Mouse (Mus musculus) heart, adult 2 months (tissue): ENCODE results near the gene Impg2. TPM values are rescaled to one million over a fixed set of nuclear protein-coding genes. Genes with fewer than 3 reads are reported as not detected.

Experiments
- DNase-seq, 2 experiments: peaks; one replicate each; pipeline ENCODE4 v3.0.0; 2021
- H3K27ac ChIP-seq: fragments of 200-600 bp; 2 replicates; pipeline ENCODE4 v1.8.1; 2022
- H3K27me3 ChIP-seq: fragments of 200-500 bp; 2 replicates; pipeline ENCODE4 v1.6.1; 2012; ENCODE audit warnings: mild to moderate bottlenecking, low read length, inconsistent platforms, mixed read lengths; ENCODE audit not compliant: control insufficient read depth, insufficient read depth
- H3K36me3 ChIP-seq: fragments of 200-500 bp; 2 replicates; pipeline ENCODE4 v1.6.1; 2012; ENCODE audit warnings: low read length, inconsistent platforms; ENCODE audit not compliant: control insufficient read depth, insufficient read depth
- H3K4me1 ChIP-seq: fragments of 200-500 bp; 2 replicates; pipeline ENCODE4 v1.6.1; 2011; ENCODE audit warnings: low read length; ENCODE audit not compliant: control insufficient read depth, insufficient read depth
- H3K4me3 ChIP-seq: fragments of 200-600 bp; 2 replicates; pipeline ENCODE4 v1.8.1; 2022
- H3K79me2 ChIP-seq: fragments of 200-500 bp; replicated peaks from 2 replicates; pipeline ENCODE4 v1.6.1; 2012; ENCODE audit warnings: mild to moderate bottlenecking, inconsistent platforms, low read length, moderate library complexity, mixed read lengths; ENCODE audit not compliant: control insufficient read depth, insufficient read depth
- H3K9ac ChIP-seq: fragments of 200-500 bp; 2 replicates; pipeline ENCODE4 v1.6.1; 2012; ENCODE audit warnings: low read depth, mild to moderate bottlenecking, control low read depth, inconsistent platforms, low read length, mixed read lengths
- CTCF ChIP-seq: fragments of 200-600 bp; IDR thresholded peaks from 2 replicates; pipeline ENCODE4 v1.8.1; 2022; ENCODE audit warnings: antibody characterized with exemption, mild to moderate bottlenecking, moderate library complexity
- EP300 ChIP-seq: fragments of 200-500 bp; IDR thresholded peaks from 2 replicates; pipeline ENCODE4 v1.6.1; 2011; ENCODE audit warnings: low read depth, low read length, control low read depth; ENCODE audit not compliant: insufficient read depth
- POLR2A ChIP-seq: fragments of 200-500 bp; IDR thresholded peaks from 2 replicates; pipeline ENCODE4 v1.6.1; 2011; ENCODE audit warnings: mild to moderate bottlenecking, low read depth, low read length, control low read depth; ENCODE audit not compliant: insufficient read depth
- whole genome bisulfite sequencing: fragments of 180-500 bp; shearing (Covaris S2); methylation state at CpG from one replicate; pipeline ENCODE4 v1.1.7; 2018; 5-methylcytosine and 5-hydroxymethylcytosine counted together
- intact Hi-C: fragments of 180-260 bp; cut with DNase I; formaldehyde crosslinking; loops from one replicate; pipeline ENCODE4 v1.15.1; 2025
- polyA plus RNA-seq: library from polyadenylated mRNA; depleted of rRNA; stranded (reverse); fragments of >200 nt; gene quantifications from 2 replicates; pipeline ENCODE4 v1.2.3, GENCODE M21; 2012
- total RNA-seq, 2 experiments: library from RNA; stranded (reverse); gene quantifications; 2 replicates each; pipeline ENCODE4 v1.2.3; 2021

The Impg2 gene
- total and polyA plus RNA-seq, 3 experiments: 0.05 to 0.11 TPM; not detected in 1

DNA sequence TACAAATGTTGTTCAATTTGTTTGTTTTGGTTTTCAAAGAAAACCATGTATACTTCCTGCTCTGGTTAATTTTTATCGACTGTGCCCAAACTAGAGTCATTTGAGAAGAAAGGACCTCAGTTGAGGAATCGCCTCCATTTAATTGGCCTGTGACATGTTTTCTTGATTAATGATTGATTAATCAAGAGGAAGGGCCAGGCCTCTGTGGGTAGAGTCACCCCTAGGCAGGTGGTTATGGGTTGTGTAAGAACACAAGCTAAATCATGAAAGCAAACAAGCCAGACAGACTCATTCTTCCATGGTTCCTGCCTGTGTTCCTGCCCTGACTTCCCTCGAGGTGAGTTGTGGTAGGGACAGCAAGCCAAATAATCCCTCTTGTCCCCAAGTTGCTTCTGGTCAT is 8.6 kb downstream of the Impg2 start:
- no peak overlapping the region for H3K27ac ChIP-seq
- no peaks in the 10 kb centered on the region for H3K27me3 ChIP-seq
- H3K36me3 ChIP-seq: no peaks in the 10 kb centered on the region
- DNase-seq: no peak
- no peak overlapping the region for H3K4me3 ChIP-seq
- H3K79me2 ChIP-seq: no peaks in the 10 kb centered on the region
- no peak overlapping the region for H3K9ac ChIP-seq
- TF ChIP-seq EP300 (no peak), CTCF (no peak), POLR2A (no peak)
- intact Hi-C loops: no loop called here
- 72% methylated on average over 3 of the region's 3 CpGs for WGBS
- H3K4me1 ChIP-seq: no peaks in the 10 kb centered on the region

GRCm38 (mm10) chr16:56227686-56228085 is 23.6 kb downstream of the Impg2 start:
- Histone ChIP-seq H3K9ac (no peak overlapping the region), H3K36me3 (no peaks in the 10 kb centered on the region), H3K4me1 (no peaks in the 10 kb centered on the region), H3K27me3 (no peaks in the 10 kb centered on the region), H3K27ac (no peak overlapping the region), H3K4me3 (no peak overlapping the region), H3K79me2 (no peaks in the 10 kb centered on the region)
- TF ChIP-seq EP300 (no peak), POLR2A (no peak), CTCF (no peak)
- no peak for DNase-seq
- intact Hi-C loops: no loop called here

DNA sequence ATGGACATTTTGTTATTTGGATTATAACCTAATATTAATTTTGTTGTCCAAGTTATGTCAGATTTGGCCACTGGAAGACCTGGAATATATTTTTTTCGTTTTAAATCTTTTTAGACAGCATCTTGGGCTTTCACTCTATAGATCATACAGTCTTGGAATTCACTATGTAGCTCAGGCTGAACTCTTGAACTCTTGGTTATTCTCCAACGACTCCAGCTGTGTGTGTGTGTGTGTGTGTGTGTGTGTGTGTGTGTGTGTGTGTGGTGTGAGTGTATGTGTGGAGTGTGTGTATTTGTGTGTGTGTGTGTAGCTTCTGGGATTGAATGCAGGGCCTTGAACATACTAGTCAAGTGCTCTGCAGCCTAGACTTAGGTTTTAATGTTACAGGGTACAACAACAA is 25.3 kb downstream of the Impg2 start:
- DNase-seq: no peak
- WGBS: 38% methylated on average over 2 of the region's 2 CpGs
- Histone ChIP-seq H3K27me3 (no peaks in the 10 kb centered on the region), H3K79me2 (no peaks in the 10 kb centered on the region), H3K4me3 (no peak overlapping the region), H3K9ac (no peak overlapping the region), H3K27ac (no peak overlapping the region), H3K4me1 (no peaks in the 10 kb centered on the region), H3K36me3 (no peaks in the 10 kb centered on the region)
- TF ChIP-seq CTCF (no peak), EP300 (no peak), POLR2A (no peak)
- intact Hi-C loops: no loop called here

GRCm38 (mm10) chr16:56231300-56231699 is 27.2 kb downstream of the Impg2 start:
- no peak for TF ChIP-seq POLR2A
- no peak for TF ChIP-seq EP300
- TF ChIP-seq CTCF: peak; percentile 63
- Histone ChIP-seq H3K27me3 (no peaks in the 10 kb centered on the region), H3K4me1 (no peaks in the 10 kb centered on the region), H3K79me2 (no peaks in the 10 kb centered on the region), H3K36me3 (no peaks in the 10 kb centered on the region), H3K4me3 (no peak overlapping the region), H3K9ac (no peak overlapping the region), H3K27ac (no peak overlapping the region)
- WGBS: 57% methylated on average over 10 of the region's 10 CpGs
- no peak for DNase-seq
- intact Hi-C loops: no loop called here

- no peak for TF ChIP-seq CTCF
- TF ChIP-seq EP300: no peak
- no peak for TF ChIP-seq POLR2A
- intact Hi-C loops: no loop called here
- no peaks in the 10 kb centered on the region for H3K27me3 ChIP-seq
- peak in 1 of 2 experiments; percentile 11 for DNase-seq
- H3K79me2 ChIP-seq: no peaks in the 10 kb centered on the region
- H3K4me3 ChIP-seq: no peak overlapping the region
- no peaks in the 10 kb centered on the region for H3K36me3 ChIP-seq
- WGBS: 65% methylated on average over 10 of the region's 10 CpGs
- no peaks in the 10 kb centered on the region for H3K4me1 ChIP-seq
- no peak overlapping the region for H3K27ac ChIP-seq
- no peak overlapping the region for H3K9ac ChIP-seq
Observed at GRCm38 (mm10) chr16:56232736-56233135, 28.6 kb downstream of the Impg2 start.

DNA sequence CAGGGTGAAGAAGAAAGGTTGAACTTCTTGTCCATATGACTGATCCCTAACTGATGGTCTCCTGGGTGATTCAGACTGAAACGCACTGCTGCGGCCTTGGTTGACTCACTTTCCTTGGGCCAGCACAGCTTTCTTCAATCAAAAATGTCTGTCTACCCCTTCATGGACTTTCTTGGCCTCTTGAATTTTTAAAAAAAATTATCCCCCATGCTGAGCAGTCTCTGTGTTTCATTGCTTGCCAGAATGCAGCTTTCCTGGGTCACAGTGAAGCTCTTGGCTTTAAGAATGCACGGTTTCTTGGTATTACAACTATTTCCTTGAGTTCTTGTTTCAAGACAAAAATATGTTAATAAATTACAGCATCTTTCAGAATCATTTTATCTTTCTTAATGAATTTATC is 41.9 kb downstream of the Impg2 start:
- no peaks in the 10 kb centered on the region for H3K27me3 ChIP-seq
- no peak for TF ChIP-seq CTCF
- TF ChIP-seq POLR2A: no peak
- no peak for TF ChIP-seq EP300
- no peaks in the 10 kb centered on the region for H3K4me1 ChIP-seq
- no peak for DNase-seq
- H3K79me2 ChIP-seq: no peaks in the 10 kb centered on the region
- no peak overlapping the region for H3K4me3 ChIP-seq
- no peaks in the 10 kb centered on the region for H3K36me3 ChIP-seq
- intact Hi-C loops: no loop called here
- no peak overlapping the region for H3K9ac ChIP-seq
- no peak overlapping the region for H3K27ac ChIP-seq
- 69% methylated on average over 3 of the region's 3 CpGs for WGBS
